Mouse (Mus musculus): ENCODE data around the gene Pbld1. TPM values are rescaled to one million over a fixed set of nuclear protein-coding genes. Genes with fewer than 3 reads are reported as not detected.

Gene Pbld1
- total RNA-seq (2021) = under 1 TPM; 0.59 to 0.93 TPM

DNA sequence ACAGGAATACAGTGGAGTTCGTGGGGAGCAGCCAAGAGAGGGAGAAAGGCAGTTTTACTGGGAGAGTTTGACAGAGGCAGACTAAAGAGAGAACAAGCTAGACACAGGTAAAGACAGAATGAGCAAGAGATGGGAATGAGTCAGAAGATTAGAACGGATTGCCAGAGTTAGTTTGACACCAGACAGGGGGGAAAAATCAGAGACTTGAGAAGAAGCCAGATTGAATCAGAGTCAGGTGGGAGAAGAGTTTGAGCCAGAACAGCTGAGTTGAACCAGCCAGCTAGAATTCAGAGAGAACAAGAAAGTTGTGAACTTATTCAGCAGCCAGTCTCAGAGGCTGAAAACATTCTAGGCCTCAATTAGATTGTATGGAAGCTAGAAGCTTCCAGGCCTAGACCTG is at the start of gene Pbld1:
Gene Pbld1 (plus strand): TSS at position 301 of the 400 bp plus-strand sequence.
- no peak for DNase-seq

DNA sequence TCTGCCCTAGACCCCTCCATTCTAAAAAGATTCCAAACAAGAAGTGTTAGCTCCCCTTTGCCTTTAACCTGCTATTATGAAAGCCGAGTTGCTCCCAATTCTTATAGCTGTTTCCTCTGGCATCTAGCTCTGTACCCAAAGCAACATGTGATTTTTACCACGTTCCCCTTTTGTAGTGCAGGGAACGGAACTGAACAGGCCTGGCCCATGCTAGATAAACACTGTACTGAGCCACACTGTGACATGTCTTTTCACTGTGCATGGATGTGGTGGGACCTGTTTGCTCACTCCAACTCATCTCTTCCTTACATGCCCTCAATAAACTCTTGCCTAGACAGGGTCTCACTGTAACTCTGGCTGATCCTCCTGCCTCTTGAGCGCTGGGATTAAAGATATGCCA is 49.7 kb upstream of the Pbld1 start:
- no peak for DNase-seq

DNA sequence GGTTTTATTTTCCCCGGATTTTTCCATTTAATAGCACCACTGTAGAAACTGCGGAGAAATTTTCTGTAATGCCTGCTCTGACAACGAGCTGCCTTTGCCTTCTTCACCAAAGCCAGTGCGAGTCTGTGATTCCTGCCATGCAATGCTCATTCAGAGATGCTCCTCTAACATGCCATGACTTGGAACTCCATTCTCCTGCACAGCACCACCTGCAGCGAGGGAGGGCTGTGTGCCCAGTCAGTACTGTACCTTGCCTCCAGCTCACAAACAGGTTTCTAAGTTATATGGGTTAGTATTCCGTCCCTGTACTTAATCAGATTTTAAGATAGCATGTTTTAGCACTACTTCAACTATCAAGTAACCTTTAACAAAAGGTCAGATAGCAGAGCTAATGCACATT is 48.4 kb upstream of the Pbld1 start:
- DNase-seq = no peak

DNA sequence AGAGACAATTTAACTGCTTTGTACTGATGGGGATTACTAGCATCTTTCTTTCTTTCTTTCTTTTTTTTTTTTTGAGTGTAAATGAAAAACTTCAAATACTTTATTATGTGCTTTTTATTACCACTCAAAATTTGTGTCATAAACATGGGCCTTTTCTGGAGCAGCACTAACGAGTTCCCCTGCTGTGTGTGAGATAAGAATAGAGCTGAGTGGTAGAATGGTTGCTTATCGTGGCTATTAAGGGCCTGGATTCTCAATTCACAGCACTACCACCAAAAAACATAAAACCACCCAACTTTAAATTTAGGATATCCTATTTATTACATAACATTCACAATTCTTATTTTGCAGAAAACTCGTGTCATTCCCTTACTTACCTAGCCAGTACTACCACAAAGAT is 46.5 kb upstream of the Pbld1 start:
- no peak for DNase-seq

DNA sequence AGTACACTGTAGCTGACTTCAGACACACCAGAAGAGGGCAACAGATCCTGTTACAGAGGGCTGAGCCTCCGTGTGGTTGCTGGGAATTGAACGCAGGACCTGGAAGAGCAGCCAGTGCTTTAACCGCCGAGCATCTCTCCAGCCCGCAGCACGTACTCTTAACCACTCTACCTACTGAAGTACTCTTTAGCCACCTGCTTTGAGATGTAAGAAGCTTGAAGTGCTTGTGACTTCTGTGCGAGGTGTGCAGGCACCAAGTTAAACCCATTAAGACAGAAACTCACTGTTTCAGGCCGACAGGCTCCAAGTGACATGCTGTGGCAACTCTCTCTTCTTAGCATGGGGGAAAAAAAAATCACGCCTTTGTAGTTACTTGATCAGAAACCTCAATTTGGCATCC is 45.8 kb upstream of the Pbld1 start:
- no peak for DNase-seq

DNA sequence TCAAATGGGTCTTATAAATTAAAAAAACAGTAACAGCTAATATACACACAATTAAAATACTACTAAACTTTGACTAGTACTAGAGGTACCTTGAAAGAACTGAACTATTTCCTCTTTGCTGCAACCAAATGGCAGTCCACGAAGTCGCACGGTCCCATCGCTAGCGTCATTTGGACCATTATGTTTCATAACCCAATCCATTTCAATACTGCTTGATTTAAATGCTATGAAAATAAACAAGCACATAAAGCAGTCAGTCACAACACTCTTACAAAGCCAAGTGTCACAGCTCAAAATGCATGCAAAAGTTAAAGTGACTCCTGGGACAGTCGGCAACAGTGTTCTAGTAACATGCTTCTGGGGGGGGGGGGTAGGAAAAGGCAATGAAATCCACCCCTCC is 40.7 kb upstream of the Pbld1 start:
- no peak for DNase-seq

DNA sequence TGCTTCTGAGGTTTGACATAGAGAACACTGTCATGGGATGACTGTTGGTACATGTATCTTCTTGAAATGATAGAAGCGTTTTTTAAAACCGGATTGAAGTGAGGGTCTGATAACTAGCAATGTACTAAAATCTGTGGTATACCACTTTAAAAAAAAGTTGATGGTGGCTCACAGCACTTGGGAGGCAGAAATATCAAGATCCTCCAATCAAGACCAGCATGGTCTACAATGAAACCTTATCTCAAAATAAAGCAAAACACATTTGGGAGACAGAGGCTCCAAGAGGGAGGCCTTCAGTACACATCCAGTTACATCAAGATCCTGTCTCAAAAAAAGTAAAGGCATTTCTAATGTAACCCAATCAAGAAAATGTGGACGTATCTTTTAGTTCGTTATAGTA is 38.3 kb upstream of the Pbld1 start:
- no peak for DNase-seq

DNA sequence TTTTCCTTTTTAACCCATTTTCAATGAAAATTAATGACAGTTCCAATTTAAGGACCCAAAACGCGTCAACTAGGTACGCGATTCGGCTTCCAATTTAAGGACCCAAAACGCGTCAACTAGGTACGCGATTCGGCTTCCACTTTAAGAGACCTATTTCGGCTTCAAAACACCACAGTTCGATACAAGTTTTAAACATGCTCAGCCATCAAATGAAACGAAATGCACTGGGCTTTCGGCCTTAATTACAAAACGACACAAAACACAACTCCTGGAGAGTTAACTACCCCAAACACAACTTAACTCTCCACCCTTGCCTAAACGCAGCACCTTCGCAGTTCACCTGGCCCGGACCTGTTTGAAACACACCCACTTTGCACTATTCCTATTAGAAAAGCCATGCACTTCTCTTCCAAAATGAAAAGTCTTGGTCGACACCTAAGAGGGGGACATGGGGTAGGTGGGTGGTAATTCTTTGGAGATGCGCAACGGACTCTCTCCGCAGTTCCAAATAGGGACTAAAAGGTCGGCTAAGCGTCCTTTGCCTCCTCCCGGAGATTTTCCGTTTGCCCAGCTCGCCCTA is 37.3 kb upstream of the Pbld1 start:
- no peak for DNase-seq

DNA sequence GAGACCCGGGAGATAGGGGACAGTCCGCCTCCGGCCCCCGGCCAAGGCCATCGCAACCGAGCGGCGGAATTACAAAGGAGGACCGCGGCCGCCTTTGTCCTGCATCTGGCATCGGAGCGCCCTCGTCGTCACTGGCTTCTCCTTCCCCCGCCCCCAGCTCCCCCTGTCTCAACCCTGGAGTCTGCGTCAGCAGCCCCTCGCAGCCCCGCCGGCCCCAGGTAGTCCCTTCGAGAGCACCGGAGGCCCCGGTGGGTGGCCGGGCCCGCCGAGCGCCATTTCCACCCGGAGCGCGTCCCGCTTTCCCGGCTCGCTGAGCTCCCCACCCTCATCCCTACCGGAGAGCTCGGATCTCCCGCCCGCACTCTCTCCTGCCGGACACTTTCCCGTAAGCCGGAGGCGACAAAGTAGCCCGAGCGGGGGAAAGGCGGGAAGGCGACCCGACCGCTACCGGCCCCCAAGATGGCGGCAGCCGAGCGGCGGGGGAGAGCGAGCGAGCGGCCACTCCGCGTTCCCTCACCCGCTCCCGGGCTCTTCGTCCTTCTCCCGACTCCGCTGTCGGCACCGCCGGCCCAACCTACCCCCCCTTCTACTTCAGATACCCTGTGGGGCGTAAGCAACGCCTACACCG is 36.7 kb upstream of the Pbld1 start:
- DNase-seq = peak; percentile 86

DNA sequence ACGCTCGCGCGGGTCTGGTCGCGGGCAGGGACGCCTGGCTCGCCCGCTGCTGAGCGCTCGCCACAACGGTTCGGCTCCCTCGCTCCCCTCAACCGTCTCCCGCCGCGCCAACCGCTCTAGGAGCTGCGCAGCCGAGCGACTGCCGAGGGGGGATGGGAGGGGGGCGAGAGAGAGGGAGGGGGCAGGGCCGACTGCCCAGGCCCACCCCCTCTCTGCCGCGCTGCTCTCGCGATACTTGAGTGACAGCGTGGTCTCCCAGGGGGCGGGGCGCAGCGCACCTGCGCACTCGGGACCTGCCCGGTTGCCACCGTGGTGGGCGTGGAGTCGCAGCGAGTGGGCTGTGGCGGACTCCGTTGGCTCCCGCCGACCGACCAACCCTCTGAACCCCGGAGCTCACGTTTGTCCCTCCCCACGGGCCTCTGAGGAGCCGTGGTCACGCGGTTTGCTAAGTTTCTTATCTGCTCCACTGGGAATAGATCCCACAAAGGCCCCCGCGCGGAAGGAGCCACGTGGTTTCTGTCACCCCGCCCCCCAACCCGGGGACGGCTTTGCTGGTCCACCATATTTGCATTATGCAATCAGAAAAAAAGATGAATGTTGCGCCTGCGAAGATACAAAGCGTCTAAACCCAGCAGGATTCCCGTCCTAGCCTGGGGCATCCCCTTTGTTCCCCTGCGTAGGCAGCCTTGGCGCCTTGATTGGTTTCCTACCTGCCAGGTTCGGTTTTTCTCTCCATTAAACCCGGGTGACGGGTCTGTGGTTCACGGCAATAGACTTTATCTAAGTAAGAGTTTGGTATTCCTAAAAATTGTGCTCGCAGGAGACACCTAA is 36.0 kb upstream of the Pbld1 start, which contains the start of the genes Hnrnph3 and Pbld2:
Gene Hnrnph3 (minus strand): TSS at position 469 of the 831 bp plus-strand sequence.
Gene Pbld2 (plus strand): TSS at position 567 of the 831 bp plus-strand sequence.
- DNase-seq = peak; percentile 99

DNA sequence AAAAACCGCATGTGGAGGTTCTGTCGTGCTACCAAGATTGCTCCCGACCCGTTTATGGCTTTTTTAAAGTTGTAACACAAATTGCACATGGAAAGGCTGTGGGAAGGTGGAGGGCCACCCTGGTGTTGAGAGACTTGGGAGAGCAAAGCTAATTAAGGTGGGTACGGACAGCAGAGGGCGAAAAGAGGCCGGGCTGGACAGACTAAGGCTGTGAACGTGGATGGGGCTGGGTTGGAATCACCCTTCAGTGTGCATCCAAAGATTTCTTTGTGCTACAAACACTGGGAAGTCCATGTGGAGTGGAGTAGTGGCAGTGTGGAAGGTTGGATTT is 35.4 kb upstream of the Pbld1 start:
- DNase-seq = peak; percentile 76

DNA sequence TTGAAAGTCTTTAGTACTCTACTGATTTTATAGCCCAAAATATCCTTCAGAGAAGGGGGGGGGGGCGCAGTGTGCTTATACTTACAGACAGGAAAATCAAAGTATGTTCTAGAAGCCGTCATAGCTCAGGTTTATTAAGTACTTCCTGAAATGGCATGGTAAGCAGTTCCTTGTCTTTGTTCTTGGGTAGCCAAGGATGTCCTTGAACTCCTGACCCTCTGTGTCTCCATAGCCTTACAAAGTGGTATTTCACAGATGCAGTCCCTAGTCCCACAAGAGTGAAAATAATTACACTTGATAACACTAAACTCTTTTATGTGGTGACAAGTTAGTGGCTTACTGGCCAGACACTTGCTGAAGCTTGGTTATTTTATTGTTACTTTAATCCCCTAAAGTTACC is 34.9 kb upstream of the Pbld1 start:
- no peak for DNase-seq

DNA sequence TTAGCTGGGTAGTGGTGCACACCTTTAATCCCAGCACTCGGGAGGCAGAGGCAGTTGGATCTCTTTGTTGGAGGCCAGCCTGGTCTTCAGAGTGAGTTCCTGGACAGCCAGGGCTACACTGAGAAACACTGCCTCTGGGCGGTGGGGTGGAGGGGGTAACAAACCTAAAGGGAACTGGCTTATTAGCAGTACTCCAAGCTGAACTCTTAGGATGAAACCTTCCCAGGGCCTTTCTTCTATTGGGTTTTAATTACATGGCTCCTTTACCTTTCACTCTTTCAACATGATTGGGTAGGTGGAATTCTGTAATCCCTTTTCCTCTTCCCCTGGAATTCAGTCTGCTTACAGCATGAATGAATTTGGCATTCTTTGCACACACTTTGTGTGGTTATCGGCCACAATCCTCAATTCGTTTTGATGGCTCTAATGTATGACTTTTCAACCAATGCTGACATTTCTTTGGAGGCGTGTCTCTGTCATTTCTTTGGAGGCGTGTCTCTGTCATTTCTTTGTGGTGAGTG is 34.4 kb upstream of the Pbld1 start:
- no peak for DNase-seq

DNA sequence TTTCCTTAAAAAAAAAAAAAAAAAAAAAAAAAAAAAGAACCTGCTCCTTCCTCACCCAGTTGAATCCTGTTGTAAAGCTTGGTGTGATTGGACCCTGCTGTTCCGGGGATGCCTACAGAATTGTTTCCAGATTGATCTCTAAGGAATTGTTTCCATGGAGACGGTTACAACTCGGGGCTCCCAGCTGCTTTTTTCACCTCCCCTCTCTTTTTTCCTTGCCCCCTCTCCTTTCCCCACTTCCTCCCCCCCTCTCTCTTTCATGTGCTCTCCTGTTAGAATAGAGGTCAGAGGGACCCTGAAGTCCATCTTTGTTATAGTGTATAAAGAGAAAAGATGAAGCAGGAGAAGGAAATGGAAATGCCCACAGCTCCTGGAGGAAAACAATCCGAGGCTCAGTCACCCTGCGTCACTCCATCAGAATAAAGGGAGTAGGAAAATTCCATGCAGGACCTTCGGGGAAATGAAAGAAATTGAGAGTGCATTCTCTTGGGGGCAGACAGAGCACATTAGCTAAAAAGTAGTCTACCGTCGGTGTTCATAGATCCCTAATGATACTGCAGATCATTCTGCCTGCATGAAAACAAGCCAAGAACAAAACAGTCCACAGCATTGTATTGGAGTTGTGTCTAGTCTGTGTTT is 33.7 kb upstream of the Pbld1 start:
- no peak for DNase-seq

DNA sequence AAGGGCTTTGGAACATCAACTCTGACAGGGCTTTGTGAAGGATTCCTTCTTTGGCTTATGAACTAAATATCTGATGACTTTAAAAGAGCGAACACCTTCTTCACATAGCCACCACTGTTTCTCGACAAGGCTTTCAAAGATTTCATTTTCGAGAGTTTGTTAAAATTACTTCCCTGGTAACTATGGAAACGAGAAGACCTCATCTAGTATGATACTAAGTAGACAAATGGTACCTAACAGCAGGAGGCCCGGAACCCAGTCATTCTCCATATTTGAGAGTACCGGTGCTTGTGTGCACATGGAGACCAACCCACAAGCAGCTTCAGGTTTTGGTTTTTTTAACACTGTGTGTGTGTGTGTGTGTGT is 33.2 kb upstream of the Pbld1 start:
- DNase-seq = no peak

DNA sequence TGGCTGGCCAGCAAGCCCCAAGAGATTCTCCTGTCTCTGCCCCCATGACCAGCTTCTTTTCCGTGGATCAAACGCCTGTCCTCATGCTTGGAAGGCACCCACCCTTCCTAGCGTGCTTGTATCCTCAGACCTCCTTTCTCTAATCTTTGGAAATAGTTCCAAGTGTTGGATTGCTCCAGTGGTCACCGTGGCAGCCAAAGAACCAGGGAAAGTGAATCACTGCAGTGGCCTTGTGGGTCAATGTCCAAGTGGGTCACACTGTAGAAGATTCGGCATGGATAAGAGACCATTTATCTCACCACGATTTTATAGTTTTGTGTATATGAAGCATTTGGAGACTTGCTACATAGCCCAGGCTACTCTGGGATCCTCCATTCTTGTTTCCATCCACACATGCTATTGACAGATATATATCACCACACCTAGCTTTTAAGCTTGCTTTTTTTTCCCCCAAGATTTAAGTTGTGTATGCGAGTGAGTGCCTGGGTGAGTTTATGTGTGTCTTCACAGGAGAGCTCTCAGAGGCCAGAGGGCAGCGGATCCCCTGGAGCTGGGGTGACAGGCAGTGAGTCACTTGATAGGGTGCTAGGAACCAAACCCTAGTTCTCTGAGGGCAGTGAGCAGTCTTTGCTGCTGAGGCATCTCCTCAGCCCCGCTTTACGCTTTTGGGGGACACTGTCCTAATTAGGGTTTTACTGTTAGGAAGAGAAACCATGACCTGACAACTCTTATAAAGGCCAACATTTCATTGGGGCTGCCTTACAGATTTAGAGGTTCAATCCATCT is 32.4 kb upstream of the Pbld1 start:
- DNase-seq = no peak

DNA sequence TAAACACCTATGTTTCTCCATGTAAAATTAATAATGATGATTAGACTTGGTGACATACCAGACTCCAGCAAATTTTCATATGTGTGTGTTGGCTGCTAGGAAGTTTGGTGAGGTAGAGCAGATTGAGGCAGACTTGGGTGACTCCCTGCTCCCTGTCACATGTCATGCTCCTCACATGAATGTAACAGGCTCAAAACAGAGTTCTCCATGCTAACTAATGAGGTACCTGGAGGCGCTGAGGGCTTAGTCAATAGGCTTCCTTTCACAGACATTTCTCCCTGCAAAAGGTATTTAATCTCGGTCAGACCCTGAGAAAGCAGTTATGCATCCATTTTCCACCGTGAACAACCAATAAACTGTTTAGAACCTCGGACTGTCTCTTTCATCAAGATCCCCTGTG is 31.6 kb upstream of the Pbld1 start:
- no peak for DNase-seq

DNA sequence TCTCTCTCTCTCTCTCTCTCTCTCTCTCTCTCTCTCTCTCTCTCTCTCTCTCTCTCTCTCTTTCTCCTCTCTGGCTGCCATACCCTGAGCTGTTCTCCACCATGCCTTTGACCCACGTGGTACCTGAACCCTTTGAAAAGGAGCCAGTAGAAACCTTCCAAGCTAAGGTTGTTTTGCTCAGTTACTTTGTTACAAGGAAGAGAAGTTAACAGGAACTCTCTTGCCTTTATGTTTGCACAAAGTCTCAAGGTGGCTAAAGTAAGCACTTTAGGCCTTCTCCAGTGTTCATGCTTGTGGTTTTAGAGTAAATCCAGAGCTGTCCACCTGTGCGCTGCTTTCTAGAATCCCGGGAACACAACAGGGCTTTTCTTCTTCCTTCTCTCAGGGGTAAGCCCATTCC is 27.7 kb upstream of the Pbld1 start:
- DNase-seq = no peak

DNA sequence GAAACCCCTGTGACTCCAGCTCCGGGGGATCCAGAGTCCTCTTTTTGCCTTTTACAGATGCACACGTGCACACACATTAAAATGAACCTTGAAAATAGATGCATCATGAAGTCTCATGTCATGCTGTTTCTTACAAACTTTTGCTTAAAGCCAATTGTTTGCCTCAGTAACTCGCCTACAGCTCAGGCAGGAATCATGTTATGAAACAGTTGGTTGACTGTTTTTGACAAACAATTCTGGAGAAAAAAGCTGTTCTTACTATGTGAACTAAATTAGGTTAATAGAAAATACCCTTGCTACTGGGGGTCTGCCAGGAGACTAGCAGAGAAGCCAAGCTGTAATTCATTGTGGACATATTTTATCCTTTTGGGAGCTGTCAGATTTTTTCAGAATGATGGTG is 27.0 kb upstream of the Pbld1 start:
- DNase-seq = no peak

DNA sequence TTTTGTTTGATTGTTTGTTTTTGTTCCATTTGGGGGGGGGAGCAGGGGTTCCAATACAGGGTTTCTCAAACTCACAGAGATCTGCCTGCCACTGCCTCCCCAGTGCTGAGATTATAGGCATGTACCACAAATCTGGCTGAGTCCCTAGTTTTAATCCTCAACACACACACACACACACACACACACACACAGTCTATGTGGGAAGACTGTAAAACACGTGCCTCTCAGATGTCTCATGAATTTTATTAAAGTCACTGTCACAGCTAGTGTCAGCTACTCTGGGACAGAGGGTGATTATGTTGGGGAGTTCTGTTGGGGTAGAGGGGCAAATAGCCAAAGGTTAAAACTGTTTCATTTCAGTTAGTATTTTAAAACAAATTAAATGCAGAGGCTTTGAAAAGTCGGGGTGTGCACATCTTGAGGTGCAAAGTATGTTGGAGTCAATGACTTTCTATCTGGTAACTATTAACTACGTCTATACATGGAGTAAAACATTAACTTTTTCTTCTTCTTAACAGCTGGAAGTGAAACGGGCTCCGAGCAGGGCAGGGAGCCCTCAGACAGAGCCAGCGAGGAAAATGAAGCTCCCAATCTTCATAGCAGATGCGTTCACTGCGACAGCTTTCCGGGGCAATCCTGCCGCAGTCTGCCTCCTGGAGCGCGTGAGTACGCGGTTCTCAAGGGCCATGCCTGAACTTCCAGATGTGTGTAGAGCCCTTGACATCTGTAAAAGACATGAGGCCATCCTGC is 21.2 kb upstream of the Pbld1 start:
- no peak for DNase-seq

DNA sequence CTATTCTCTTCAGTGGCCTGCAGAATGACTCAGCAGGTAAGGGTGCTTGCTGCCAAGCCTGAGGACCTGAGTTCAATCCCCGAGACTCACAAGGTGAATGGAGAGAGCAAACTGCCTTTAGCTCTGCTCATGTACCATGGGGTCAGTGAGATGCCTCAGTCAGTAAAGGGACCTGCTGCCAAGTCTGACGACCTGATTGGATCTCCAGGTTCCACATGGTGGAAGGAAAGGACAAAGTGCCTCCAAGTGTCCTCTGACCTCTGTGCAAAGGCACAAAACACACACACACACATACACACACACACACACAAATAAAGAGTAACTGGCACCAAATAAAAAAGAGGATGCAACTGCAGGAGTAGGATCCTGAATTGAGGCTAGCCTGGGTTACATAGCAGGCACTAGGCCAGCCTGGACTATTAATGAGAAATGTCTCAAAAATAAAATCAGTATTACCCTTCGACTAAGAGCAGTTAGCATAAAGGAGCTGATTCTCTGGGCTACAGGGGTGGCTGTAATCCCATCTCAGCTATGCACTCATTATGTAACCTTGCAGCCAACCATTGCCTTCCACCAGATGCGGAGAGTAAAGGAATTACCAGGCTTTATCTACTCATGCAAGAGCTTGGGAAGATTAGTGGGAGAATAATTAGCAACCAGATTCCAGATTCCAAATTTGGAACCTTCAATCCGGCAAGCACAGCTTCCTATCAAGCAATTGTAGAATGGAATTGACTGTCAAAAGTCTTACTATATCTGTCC is 19.9 kb upstream of the Pbld1 start:
- DNase-seq = no peak
